Mouse (Mus musculus): ENCODE measurements at regions not wholly inside any gene's neighbourhood (a gene's known extent, or its start where the extent isn't known, plus 50 kb on each side); places are given as distances from the start of the nearest gene placed in this dataset.

DNA sequence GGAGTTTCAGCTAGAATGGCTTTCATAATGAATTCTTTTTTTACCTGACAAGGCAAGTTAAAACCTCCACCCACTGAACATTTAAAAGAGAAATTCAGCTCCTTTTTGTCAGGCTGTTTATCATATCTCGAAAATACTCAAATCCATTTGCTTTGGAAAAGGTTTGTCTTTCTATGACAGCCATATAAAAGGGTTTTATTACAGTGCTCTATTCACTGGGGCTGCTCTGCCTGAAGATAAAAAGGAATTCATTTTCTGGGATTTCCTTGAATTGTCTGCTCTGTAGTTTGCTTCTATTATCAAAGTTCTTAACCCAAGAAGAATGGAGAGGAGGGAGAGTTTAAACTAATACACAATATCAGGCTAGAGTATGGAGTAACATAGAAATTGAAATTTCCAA is 442.8 kb downstream of the 9430069I07Rik start:
- H3K27ac ChIP-seq (replicated peaks): no peak overlapping the region
- H3K4me2 ChIP-seq (replicated peaks): no peak overlapping the region
- H3K27me3 ChIP-seq: no peaks in the 10 kb centered on the region
- WGBS: 57% methylated on average over 1 of the region's 1 CpGs
- no peaks in the 10 kb centered on the region for H3K4me1 ChIP-seq
- no peak overlapping the region for H3K9ac ChIP-seq (replicated peaks)
- no peaks in the 10 kb centered on the region for H3K36me3 ChIP-seq
- H3K9me3 ChIP-seq: no peaks in the 10 kb centered on the region
- no peak for ATAC-seq (replicated peaks)
- H3K4me3 ChIP-seq: no peak overlapping the region

GRCm38 (mm10) chr15:33906727-33907479 is 450.8 kb downstream of the 9430069I07Rik start:
- 83% methylated on average over 5 of the region's 5 CpGs for WGBS
- H3K4me2 ChIP-seq (replicated peaks): no peak overlapping the region
- no peaks in the 10 kb centered on the region for H3K36me3 ChIP-seq
- no peak for ATAC-seq (replicated peaks)
- no peak overlapping the region for H3K27ac ChIP-seq (replicated peaks)
- H3K4me3 ChIP-seq: no peak overlapping the region
- no peaks in the 10 kb centered on the region for H3K9me3 ChIP-seq
- no peaks in the 10 kb centered on the region for H3K4me1 ChIP-seq
- H3K27me3 ChIP-seq: no peaks in the 10 kb centered on the region
- H3K9ac ChIP-seq (replicated peaks): no peak overlapping the region

DNA sequence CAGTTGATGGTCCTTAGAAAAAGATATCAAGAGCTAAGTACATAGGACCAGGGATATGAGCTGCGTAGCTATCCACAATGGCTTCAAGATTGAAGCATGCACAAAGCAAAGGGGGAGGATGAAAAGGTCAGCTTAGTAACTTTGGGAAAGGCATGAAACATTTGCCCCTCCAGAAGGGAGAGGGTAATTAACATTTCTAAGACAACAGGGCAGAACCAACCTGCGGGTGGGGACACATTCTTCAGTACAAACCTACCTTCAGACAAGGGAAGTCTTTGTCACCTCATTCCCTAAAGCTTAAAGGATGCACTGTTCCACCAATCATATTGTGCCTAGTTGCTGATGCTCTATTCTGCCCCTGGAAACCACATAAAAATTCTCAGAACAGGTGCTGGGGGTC is 461.6 kb downstream of the 9430069I07Rik start:
- no peaks in the 10 kb centered on the region for H3K27me3 ChIP-seq

GRCm38 (mm10) chr15:33890606-33891005 is 467.1 kb downstream of the 9430069I07Rik start:
- 87% methylated on average over 4 of the region's 4 CpGs for WGBS
- no peaks in the 10 kb centered on the region for H3K4me1 ChIP-seq
- no peaks in the 10 kb centered on the region for H3K36me3 ChIP-seq
- H3K9ac ChIP-seq (replicated peaks): no peak overlapping the region
- H3K4me3 ChIP-seq: no peak overlapping the region
- no peak overlapping the region for H3K4me2 ChIP-seq (replicated peaks)
- no peak for ATAC-seq (replicated peaks)
- H3K9me3 ChIP-seq: no peaks in the 10 kb centered on the region
- no peak overlapping the region for H3K27ac ChIP-seq (replicated peaks)
- no peaks in the 10 kb centered on the region for H3K27me3 ChIP-seq

More for the DNA sequence above, 461.6 kb downstream of the 9430069I07Rik start:
- Histone ChIP-seq H3K9ac (replicated peaks) (no peak overlapping the region), H3K4me1 (no peaks in the 10 kb centered on the region), H3K36me3 (no peaks in the 10 kb centered on the region), H3K4me2 (replicated peaks) (no peak overlapping the region), H3K4me3 (no peak overlapping the region), H3K9me3 (no peaks in the 10 kb centered on the region), H3K27ac (replicated peaks) (no peak overlapping the region)
- no peak for ATAC-seq (replicated peaks)
- 95% methylated on average over 2 of the region's 2 CpGs for WGBS

GRCm38 (mm10) chr15:33888865-33889368 is 468.8 kb downstream of the 9430069I07Rik start:
- Histone ChIP-seq H3K9me3 (no peaks in the 10 kb centered on the region), H3K27me3 (no peaks in the 10 kb centered on the region), H3K9ac (replicated peaks) (no peak overlapping the region), H3K27ac (replicated peaks) (no peak overlapping the region), H3K4me1 (no peaks in the 10 kb centered on the region), H3K4me2 (replicated peaks) (no peak overlapping the region), H3K4me3 (no peak overlapping the region), H3K36me3 (no peaks in the 10 kb centered on the region)
- 78% methylated on average over 1 of the region's 1 CpGs for WGBS
- no peak for ATAC-seq (replicated peaks)

DNA sequence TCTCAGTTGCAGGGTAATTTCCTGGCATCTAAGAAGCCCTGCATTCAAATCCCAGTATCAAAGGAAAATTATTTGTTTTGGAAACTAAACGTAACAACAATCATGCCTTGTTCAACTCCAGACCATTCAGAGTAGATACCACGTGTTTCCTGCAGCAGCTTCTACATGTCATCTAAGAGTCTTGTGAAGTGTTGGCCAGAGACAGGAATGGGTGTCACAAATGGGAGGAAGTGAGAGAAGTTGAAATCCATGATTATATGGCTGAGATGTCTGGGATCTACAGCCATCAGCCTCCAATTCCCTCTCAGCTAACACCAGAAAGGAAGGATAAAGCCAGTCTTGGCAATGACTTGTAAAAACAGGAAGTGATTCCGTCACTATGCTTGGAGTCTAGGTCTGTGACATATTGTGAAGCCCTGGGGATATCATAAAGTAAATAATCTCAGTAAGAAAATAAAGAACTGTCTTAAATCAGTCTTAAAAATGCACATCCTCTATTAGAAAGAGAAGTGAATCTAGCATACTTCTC is 495.4 kb downstream of the 9430069I07Rik start:
- ATAC-seq (replicated peaks): no peak
- Histone ChIP-seq H3K9me3 (no peaks in the 10 kb centered on the region), H3K27me3 (no peaks in the 10 kb centered on the region), H3K4me3 (no peak overlapping the region), H3K36me3 (no peaks in the 10 kb centered on the region), H3K4me1 (no peaks in the 10 kb centered on the region), H3K9ac (replicated peaks) (no peak overlapping the region), H3K27ac (replicated peaks) (no peak overlapping the region), H3K4me2 (replicated peaks) (no peak overlapping the region)
- 84% methylated on average over 3 of the region's 3 CpGs for WGBS

- H3K27ac ChIP-seq (replicated peaks): no peak overlapping the region
- no peak for ATAC-seq (replicated peaks)
These were observed 532.1 kb downstream of the 9430069I07Rik start for GRCm38 (mm10) chr15:33825435-33826088.

GRCm38 (mm10) chr15:33824826-33825225 is 532.8 kb downstream of the 9430069I07Rik start:
- H3K4me2 ChIP-seq (replicated peaks): no peak overlapping the region

More at GRCm38 (mm10) chr15:33825435-33826088, 532.1 kb downstream of the 9430069I07Rik start:
- Histone ChIP-seq H3K9me3 (no peaks in the 10 kb centered on the region), H3K27me3 (no peaks in the 10 kb centered on the region), H3K4me1 (no peaks in the 10 kb centered on the region), H3K4me3 (no peak overlapping the region), H3K9ac (replicated peaks) (no peak overlapping the region), H3K36me3 (no peaks in the 10 kb centered on the region), H3K4me2 (replicated peaks) (no peak overlapping the region)
- 98% methylated on average over 1 of the region's 1 CpGs for WGBS

DNA sequence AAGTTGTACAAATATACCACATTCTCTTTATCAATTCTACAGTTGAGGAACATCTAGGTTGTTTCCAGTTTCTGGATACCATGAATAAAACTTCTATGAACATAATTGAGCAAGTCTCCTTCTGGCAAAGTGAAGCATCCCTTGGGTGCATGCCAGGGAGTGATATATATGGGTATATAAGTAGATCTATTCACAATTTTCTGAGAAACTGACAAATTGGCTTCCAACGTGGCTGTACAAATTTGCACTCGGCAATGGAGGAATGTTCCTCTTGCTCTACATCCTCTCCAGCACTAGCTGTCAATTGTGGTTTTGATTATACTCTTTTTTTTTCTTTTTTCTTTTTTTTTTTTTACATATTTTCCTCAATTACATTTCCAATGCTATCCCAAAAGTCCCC is 576.7 kb downstream of the 9430069I07Rik start:
- Histone ChIP-seq H3K9me3 (no peaks in the 10 kb centered on the region), H3K4me1 (no peaks in the 10 kb centered on the region), H3K4me2 (replicated peaks) (no peak overlapping the region), H3K9ac (replicated peaks) (no peak overlapping the region), H3K27ac (replicated peaks) (no peak overlapping the region), H3K27me3 (no peaks in the 10 kb centered on the region), H3K4me3 (no peak overlapping the region), H3K36me3 (no peaks in the 10 kb centered on the region)
- WGBS: 87% methylated on average over 2 of the region's 2 CpGs
- no peak for ATAC-seq (replicated peaks)

More at GRCm38 (mm10) chr15:33824826-33825225, 532.8 kb downstream of the 9430069I07Rik start:
- Histone ChIP-seq H3K36me3 (no peaks in the 10 kb centered on the region), H3K27ac (replicated peaks) (no peak overlapping the region), H3K9me3 (no peaks in the 10 kb centered on the region), H3K4me3 (no peak overlapping the region), H3K9ac (replicated peaks) (no peak overlapping the region), H3K27me3 (no peaks in the 10 kb centered on the region), H3K4me1 (no peaks in the 10 kb centered on the region)
- ATAC-seq (replicated peaks): no peak
- WGBS: 95% methylated on average over 3 of the region's 3 CpGs

- 68% methylated on average over 6 of the region's 6 CpGs for WGBS
- Histone ChIP-seq H3K9ac (replicated peaks) (no peak overlapping the region), H3K36me3 (no peaks in the 10 kb centered on the region), H3K27me3 (no peaks in the 10 kb centered on the region), H3K4me2 (replicated peaks) (no peak overlapping the region), H3K27ac (replicated peaks) (no peak overlapping the region), H3K9me3 (no peaks in the 10 kb centered on the region), H3K4me1 (no peaks in the 10 kb centered on the region), H3K4me3 (no peak overlapping the region)
- no peak for ATAC-seq (replicated peaks)
These were observed 598.2 kb downstream of the 9430069I07Rik start for GRCm38 (mm10) chr15:33759496-33759895.

DNA sequence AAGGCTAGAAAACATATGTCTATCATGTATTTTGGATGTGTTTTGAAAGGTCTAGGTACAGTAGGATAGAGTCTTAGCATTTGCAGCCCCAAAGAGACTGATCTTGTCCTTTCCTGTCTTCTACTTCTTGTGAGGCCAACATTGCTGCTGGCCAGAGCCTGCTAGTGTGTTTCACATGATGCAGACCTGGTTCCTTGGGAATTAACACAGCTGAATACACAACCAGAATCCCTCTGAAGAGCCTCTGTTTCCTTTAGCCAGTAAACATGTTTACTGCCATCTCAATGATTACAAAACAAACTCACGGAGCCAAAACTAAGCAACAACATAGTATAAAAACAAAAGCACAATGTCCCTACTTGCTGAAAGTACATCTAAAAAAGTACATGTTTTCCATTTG is 598.9 kb downstream of the 9430069I07Rik start:
- H3K9me3 ChIP-seq: no peaks in the 10 kb centered on the region
- no peak overlapping the region for H3K4me2 ChIP-seq (replicated peaks)
- H3K4me1 ChIP-seq: no peaks in the 10 kb centered on the region
- H3K27ac ChIP-seq (replicated peaks): no peak overlapping the region
- H3K27me3 ChIP-seq: no peaks in the 10 kb centered on the region
- no peak overlapping the region for H3K9ac ChIP-seq (replicated peaks)
- H3K4me3 ChIP-seq: no peak overlapping the region
- ATAC-seq (replicated peaks): no peak
- H3K36me3 ChIP-seq: no peaks in the 10 kb centered on the region
- 89% methylated on average over 1 of the region's 1 CpGs for WGBS
